Mouse (Mus musculus): ENCODE measurements around the gene Itpr3.

Gene Itpr3

DNA sequence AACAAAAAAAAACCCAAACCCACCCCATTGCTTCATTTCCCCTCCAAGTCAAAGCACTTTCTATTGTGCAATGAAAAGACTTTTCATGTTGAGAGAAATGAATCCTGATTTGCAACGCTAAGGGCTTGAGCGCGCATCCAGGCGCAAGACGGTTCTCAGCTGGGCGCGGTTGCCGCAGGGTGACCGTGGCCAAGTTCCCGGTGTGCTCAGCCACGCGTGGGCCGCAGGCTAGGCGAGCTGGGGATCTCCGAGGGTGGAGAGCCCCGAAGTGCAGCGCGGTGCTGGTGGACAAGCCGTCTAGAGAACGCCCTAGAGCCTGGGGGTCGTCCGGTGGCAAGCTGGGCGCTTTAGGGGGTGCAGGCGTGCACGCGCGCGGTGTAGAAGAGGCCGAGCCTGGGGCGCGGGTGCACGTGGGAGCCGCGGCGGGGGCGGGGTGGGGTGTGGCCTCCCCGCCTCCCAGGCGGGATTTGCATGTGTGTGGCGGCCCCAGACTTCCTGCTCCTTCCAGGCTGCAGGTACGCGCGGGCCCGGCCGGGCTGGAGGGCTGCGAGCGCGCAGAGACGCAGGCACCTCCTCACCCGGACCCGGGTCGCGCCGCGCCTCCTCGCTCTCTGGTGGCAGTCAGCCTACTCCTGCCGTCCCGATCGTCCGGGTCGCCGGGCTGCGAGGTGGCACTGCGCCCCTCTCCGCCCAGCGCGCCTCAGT, at the start of gene Itpr3:
Gene Itpr3 (plus strand): TSS at position 493 of the 705 bp plus-strand sequence.
- no peak for DNase-seq (ENCODE audit: low spot score)

DNA sequence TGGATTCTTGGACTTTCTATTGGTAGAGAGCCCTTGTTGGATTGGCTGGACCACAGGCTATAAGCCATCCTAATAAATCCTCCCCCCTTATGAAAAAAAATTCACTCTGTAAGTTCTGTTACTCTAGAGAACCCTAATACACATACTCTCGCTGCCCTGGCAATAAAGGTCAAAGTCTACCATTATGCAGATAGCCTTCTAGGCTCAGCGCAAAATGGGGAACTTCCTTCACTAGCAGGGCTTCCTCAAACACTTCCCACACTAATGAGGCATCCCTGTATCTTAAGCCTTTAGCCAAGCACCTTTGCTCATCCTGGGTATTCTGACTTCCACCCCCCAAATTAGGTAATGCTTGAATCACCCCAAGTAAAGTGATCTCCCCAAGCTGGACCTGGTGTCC, 48.8 kb upstream of the Itpr3 start:
- no peak for DNase-seq (ENCODE audit: low spot score)

DNA sequence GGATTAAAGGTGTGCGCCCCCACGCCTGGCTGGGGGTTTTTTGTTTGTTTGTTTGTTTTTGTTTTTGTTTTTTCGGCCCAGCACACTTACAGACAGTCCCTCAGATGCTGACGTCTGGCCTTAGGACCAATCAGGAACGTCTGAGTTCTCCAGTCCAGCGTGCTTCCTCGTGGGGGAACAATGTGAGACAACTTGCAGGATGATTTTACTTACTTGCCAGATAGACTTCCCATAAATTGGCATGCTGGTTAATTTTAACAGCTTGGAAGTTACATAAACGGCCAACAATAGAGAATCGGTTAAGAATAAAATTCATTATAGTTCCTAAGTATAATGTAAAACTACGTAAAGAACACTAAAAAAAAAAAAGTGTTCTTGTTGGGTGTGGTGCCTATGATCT, 45.9 kb upstream of the Itpr3 start:
- DNase-seq (ENCODE audit: low spot score): no peak

DNA sequence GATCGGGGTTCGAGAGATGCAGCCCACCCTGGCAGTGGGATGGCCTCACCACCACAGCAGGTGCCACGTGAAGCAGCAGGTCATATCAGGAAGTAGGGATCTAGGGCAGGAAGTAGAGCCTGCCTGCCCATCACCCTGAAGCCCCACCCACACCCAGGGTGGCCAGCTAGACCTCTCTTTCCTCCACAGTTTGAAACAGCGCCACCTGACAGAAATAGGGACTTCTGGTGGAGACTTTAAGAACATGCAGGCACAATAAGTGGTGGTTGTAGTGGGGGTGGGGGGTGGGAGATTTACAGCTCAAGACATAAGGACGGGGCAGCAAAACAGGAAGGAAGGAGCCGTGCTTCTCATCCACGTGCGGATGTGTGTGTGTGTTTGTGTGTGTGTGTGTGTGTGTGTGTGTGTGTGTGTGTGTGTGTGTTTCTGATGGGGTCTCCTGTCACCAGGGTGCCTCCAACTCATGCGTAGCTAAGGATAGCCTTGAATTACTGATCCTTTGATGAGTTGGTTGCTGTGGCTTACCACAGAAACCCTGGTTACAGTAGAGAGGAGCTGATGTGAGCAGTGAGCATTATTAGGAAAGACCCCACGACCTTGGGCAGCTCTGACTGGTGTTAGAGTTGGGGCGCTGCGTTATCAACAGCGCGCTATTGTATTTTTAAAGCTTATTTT, 45.0 kb upstream of the Itpr3 start:
- DNase-seq (ENCODE audit: low spot score): no peak

DNA sequence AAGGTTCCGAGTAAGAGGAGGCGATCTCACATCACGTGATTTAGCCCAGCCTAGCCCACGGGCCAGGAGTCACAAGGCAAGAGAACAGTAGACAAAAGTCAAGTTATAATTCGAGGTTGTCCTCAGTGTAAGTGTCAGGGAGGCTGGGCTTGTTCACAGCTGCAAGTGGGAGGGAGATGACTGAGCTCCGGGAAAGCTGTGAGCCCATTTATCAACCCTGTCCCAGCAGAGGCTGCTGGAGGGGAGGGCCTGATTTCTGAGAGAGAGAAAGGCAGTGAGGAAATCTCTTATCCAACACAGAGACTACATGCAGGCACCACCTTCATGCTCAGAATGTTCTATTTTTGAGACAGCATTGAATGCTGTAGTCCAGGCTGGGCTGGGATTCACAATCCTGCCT, 44.2 kb upstream of the Itpr3 start:
- DNase-seq (ENCODE audit: low spot score): no peak

DNA sequence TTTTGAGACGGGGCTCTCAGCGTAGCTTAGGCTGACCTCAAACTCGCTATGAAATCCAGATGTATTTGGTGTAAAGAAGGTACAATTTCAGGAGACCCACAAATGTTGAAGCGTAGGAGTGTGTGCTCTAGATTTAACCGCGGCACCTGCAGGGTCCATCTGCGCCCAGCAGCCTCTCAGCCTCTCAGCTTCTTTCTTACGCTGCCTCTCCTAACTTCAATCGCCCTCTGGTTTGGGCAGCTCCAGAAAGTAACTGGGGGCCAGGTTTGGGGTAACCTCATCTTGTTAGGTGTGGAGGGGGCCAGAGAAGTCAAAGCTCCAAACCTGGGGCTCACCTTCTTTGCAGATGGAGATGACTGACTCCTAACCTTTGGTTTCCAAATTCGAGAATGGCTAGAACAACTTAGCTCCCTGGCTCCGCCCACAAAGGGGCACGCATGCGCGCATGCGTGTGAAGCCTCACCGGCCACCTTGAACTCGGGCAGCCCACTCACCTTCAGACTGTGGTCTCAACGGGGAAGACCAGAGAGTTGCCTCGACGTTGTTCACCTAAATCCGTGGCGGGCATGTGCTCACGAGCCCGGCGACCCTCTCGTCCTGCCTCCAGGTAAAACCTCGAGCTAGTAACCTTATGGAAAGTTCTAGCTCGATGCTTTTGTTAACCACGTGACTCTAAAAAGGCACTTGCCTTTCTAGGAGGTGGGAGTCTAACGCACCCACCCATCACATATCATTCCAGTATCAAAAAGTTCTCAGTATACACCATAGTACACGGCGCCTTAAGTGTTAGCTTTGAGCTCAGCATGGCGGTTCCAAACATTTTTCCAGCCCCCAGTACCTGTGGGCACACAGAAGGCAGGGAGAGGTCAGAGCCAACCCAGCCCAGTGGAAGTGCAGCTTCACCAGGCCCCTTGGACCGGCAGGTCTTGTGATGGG, 39.3 kb upstream of the Itpr3 start:
- peak; percentile 75 for DNase-seq (ENCODE audit: low spot score)

DNA sequence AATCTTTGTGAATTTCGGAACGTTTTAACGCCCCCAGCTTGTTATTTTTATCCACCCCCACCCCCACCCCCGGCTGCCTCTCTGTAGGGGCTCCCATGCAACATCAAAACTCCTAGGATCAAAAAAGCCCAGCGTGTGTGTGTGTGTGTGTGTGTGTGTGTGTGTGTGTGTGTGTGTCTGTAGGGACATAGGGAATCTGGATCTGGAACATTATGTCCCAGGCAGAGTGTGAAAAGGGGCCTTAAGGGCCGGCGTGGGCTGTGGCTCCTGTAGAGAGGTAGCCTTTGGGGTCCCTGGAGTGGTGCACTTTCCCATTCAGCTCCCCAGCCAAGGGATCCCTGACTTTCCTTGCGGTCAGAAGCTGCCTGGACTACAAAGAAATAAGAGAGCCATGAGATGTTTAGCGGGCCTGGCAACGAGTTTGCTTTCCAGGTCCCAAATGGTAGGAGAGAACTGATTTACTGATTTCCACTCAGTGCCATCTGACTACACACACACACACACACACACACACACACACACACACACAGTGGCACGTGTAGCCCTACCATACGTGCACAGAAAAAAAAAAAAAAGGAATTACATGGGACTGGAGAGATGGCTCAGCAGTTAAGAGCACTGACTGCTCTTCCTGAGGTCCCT, 38.4 kb upstream of the Itpr3 start:
- no peak for DNase-seq (ENCODE audit: low spot score)

DNA sequence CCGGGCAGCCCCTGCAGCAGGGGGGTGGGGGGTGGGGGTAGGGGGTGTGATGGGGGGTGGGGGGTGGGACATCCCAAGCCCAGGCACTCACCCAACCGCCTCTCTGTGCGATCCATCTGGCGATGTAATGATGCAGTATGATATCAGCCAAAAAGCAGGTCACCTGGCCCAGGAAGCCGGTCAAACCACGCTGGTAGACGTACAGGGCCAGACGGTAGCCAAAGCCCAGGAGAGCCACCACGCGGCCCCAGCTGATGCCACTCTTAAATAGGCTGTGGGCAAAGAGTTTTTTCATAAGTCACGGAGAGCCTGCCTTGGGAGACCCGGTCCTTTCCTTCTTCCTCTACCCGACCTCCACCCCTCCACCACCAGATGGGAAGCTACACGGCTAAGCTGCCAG, 36.0 kb upstream of the Itpr3 start:
- DNase-seq (ENCODE audit: low spot score): no peak

DNA sequence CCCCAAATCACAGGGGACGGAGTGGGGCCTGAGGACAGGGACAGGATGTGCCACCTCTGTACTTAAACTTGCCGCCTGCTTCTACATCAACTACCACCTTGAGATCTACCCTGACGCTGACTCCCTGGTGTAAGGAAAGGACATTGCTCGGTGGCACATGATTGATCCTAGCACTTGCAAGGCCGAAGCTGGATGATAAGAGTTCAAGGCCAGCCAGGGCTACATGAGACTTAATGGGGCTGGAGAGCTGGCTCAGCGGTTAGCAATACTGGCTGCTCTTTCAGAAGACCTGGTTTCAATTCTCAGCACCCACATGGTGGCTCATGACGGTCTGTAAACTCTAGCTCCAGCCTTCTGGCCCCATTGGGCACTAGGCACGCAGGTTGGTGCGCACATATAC, 35.4 kb upstream of the Itpr3 start:
- no peak for DNase-seq (ENCODE audit: low spot score)

DNA sequence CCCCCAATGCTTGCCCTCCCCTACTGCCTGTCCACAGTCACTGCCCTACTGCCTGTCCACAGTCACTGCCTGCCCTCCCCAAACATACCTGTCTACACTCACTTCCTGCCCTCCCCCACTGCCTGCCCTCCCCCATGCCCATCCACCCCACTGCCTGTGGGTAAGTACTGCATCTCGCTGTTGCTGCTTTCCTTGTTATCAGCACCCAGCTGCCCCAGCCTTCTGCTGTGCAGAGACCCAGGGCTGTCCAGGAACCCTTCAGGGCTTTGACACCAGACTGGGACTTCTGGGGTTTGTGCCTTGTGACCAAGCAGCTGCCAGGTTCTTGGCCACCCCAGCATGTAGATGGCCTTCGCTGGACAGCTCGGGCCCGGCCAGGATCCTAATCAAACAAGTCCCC, 33.8 kb upstream of the Itpr3 start:
- DNase-seq (ENCODE audit: low spot score): no peak

DNA sequence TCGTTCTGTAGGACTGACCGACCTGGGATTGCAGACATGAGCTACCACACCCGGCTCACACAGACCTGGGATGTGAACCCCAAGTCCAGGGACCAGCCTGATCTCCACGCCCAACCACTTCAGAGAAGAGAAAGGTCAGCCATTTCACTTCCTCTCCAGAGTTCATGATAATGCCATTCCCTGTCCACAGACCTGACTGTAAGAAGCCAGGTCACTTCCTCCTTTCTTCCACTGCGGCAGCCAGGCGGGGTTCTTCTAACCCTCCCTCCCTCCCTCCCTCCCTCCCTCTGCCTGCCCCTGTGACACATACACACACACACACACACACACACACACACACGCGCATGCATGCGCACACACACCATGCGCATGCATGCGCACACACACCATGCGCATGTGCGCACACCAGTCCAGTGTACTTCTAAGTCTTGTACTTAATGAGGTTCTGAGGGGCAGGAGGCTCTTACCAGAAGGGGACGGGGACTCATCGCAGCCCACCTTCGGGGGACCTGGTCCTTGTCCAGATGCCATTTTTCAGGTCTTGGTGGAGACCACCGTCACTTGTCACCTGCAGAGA, 31.7 kb upstream of the Itpr3 start:
- no peak for DNase-seq (ENCODE audit: low spot score)

DNA sequence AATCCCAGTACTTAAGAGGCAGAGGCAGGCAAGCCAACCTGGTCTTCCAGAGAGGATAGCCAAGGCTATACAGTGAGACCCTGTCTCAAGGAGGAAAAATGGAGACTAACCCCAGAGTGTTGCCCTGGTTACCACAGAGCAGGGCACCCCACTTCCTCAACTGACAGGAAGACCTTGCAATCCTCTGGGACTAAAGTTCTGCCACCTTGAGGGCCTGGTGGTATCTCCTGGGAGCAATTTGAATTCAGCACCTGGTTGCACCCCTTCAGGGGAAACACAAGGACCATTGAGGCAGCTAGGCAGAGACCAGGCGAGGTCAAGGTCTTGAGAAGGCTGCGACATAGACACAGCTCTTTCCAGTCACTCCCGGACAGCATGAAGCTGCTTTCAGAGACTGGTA, 31.2 kb upstream of the Itpr3 start:
- DNase-seq (ENCODE audit: low spot score): no peak

DNA sequence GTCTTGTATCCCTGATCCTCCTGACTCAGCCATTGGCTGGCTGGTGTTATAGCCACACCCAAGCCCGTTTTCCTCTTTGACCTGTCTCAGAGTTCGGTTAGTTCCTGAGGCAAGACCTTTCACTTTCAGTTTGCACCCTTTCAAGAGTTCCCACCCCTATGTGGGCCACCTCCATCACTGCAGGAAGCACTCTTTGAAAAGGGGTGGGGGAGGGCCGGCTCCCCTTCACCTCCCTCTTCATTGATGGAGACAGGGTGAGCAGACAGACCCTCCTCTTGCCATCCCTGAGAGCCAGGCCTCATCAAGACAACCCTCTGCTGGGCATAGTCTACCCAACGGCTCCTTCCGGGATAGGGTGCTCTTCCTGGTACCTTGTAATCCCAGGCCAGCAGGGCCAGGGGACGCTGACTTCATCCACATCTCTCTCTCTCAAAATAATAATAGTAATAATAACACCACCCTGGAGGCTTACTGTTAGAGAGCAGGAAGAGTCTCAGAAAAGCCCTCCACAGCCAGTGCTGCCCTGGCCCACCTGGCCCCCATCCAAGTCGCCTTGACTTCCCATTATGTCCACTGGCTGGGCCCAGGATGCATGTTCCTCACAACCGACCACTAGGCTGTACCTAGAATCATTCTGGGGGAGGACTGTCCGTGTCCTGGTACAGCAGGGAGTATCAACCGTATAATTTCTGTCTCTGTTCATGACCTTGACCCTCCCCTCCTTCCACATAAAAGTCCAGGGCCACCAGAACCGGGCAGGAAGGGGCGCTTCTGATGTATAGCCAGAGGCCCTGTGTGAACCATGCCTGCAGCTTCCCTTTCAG, 29.4 kb upstream of the Itpr3 start:
- no peak for DNase-seq (ENCODE audit: low spot score)

DNA sequence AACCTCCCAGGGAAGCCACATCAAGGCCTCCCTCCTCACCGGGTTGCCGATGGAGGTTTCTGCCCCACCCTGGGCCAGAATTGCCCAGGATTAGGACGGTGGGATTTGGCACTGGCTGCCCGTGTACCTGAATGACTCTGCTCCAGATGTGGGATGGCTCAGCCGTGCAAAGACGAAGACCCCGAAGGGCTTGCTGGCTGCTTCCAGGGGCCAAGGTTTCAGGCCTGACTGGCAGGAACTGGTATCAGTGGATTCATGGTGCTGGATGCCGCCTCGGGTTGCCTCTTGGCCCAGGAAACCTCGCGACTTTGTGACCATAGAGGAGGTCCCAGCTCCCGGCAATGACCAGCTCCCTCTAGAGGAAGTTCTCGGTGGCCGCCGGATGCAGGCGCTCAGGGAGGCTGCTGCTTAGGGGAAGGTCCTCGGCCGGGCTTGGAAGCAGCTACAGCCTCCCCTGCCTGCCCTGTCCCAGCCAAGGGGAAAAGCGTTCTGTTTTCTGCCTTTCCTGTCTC, 28.8 kb upstream of the Itpr3 start:
- peak; percentile 89 for DNase-seq (ENCODE audit: low spot score)

DNA sequence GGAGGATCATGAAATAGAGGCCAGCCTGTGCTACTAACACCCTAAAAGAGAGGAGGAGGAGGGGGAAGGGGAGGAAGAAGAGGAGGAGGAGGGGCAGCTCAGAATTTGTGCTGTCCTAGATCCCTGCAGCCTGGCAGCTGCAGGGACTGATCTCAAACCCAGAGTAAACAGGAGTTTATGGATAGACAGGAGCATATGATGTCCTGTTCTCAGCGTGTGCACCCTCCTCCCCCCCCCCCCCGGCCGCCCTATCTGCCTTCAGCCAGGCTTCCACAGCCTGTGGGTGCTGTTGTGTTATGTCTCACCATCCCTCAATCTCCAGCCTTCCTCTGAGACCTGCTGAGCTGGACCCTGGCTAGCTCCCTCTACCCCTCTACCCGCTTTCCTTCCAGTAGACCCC, 28.2 kb upstream of the Itpr3 start, which contains the start of gene Bak1:
Gene Bak1 (minus strand): TSS at position 101 of the 400 bp plus-strand sequence.
- DNase-seq (ENCODE audit: low spot score): no peak

DNA sequence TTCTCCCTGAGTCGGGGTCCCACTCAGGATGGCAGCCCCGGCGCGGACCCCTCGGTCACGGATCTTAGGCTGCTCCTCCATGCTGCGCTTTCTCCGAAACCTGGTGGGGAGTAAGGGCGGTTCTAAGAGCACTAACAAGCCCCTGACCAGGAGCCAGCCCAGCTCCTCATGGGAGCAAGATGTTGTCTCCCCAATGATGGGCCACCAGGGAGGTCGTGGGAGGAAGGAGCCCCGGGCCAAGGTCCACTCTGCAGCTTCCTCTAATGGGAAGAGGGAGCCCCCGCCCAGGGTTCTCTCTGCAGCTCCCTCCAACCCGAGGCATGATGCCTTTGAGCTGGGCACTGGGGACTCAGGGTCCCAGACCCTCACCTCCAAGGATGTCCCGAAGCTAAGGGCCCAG, 27.7 kb upstream of the Itpr3 start:
- DNase-seq (ENCODE audit: low spot score): no peak

DNA sequence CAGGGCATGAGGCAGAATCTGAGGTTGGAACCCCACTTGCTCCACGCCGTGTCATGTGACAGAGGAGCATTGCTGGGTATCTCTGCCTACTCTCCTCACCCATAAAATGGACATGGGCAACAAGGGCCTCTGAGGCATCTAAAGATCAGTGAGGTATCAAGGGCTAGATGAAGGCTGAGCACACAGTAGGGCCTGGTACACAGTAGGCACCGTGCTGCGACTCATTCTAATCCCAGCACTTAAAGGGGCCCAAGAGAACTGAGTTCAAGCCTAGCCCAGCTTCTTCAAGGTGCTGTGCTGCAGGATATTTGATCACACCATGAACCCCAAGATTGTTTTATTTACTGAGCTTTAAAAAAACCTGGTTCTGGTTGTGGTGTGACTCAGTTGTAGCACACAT, 26.2 kb upstream of the Itpr3 start:
- DNase-seq (ENCODE audit: low spot score): no peak

DNA sequence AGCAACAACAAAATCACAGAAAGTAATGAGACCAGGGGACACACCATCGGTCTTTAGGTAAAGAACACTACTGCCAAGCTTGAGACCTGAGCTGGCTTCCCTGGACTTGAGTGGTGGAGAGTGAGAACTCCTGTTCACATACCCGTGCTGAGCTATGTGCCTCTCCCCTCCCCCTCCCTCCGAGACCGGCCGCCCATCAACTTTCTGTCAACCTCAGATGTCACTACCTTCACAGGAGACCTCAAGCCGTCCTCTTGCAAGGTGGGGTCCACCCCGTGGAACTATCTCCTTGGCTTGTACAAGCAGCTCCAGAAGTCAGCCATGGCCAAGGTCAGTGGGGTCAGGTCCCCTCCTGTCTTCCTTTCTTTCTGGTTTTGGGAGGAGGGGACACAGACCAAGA, 24.8 kb upstream of the Itpr3 start:
- no peak for DNase-seq (ENCODE audit: low spot score)

DNA sequence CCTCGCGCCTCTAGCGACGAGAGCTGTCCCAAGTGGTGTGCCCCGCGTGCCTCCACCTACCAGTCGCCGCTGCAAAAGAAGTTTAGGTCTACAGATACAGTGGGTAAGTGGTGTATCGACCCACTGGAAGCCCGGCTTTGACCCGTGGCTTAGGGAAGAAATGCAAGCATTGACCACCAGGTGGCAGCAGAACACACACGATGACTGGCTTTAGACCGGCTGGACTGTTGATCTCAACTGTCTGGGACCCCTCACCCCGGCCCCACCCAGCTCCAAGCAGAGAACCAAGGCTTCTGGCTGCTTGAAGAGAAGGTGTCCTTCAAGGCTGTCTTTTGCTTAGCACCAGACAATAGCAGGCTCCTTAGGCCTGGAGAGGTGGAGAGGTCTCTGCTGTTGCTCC, 24.2 kb upstream of the Itpr3 start:
- DNase-seq (ENCODE audit: low spot score): peak; percentile 60

DNA sequence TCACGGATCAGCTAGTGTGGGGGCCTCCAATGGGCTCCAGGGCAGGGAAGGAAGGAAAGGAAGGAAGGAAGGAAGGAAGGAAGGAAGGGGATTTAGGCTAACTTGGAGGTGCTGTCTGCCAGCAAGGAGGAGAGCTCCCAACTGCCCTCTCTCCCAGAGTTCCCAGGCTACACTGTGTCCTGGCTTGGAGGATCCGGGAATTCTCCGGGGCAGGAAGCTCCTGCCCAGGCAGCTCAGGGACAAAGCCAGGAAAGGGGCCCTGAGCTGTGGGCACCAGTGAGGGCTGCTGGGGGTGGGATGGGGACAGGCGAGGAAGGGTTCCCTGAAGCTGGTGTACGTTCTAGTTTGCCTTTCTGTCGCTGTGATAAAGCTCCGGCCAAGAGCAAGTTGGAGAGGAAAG, 20.6 kb upstream of the Itpr3 start:
- DNase-seq (ENCODE audit: low spot score): no peak

Measured in layer of hippocampus, adult 9-10 months (tissue).